Mouse (Mus musculus) heart, postnatal 14 days (tissue): ENCODE results near the gene Cx3cl1. TPM values are rescaled to one million over a fixed set of nuclear protein-coding genes. Genes with fewer than 3 reads are reported as not detected.

ENCODE experiments used
- DNase-seq, 2 experiments: peaks; one replicate each; pipeline ENCODE4 v3.0.0; 2021 to 2022
- intact Hi-C: fragments of 180-260 bp; cut with DNase I; formaldehyde crosslinking; loops from one replicate; pipeline ENCODE4 v1.15.1; 2025
- total RNA-seq, 2 experiments: library from RNA; stranded (reverse); gene quantifications; 2 replicates each; pipeline ENCODE4 v1.2.3; 2021

The Cx3cl1 gene
- total RNA-seq, 2 experiments from 2014 or later = 2.8 to 3.2 TPM

DNA sequence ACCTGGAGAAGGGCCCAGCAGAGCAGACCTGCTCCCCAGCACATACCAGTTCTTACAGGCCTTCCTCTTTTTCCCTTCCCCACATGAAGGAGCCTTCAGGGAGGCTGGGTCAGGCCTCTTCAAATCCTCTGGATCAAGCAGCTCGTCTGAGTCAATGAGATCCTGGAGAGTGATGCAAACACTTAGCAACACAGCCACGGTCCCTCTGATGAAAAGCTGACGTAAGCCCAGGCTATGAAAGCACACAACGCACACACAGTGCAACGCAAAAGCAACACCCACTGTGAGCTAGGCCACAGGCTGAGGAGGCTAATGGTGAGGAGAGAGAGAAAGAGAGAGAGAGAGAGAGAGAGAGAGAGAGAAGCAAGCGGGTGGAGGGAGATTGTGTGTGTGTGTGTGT, 53.4 kb downstream of the Cx3cl1 start:
- intact Hi-C loops = no loop called here
- DNase-seq = no peak

- intact Hi-C loops = no loop called here
- no peak for DNase-seq
These were observed 54.4 kb downstream of the Cx3cl1 start for GRCm38 (mm10) chr8:94826210-94826609.

DNA sequence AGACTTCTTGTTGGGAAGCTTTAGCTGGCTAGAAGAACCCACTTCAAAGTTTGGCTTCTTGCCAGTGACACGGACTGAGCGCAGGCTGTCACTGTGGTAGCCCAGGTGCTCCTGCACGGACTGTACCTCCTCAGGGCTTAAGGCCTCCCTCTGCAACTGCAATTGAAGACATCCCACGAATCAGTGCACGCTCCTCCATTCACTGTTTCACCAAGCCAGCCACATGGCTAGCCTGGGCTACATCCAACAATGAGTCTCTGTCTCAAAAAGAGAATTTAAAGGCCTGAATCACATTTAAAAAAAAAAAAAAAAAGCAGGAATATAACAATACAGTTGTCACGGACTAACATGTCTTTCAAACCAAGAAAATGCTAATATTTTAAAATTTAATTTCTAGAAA, 56.5 kb downstream of the Cx3cl1 start:
- intact Hi-C loops = no loop called here
- DNase-seq = no peak

Other genes with a start within 250 kb of the Cx3cl1 start
- gene Cpne2, start 239.0 kb upstream of the Cx3cl1 start, total RNA-seq = 1 to 10 TPM; 5.3 to 5.8 TPM
- gene Rspry1, start 170.1 kb upstream of the Cx3cl1 start, total RNA-seq = 10 to 100 TPM; 12.9 to 14.9 TPM
- gene Fam192a, start 170.0 kb upstream of the Cx3cl1 start, total RNA-seq = 10 to 100 TPM; 18.7 to 20.4 TPM
- gene Arl2bp, start 105.4 kb upstream of the Cx3cl1 start, total RNA-seq = 10 to 100 TPM; 90.8 to 90.9 TPM
- gene Pllp, start 75.7 kb upstream of the Cx3cl1 start, total RNA-seq = under 1 TPM; 0.61 to 0.86 TPM
- under 1 TPM in 1 of 2 experiments, not detected in 1; 0.90 TPM for gene Ccl22, start 26.4 kb upstream of the Cx3cl1 start, total RNA-seq
- not detected for gene Ccl17, start 38.4 kb downstream of the Cx3cl1 start, total RNA-seq
- 100 to 1,000 TPM; 400 to 427 TPM for gene Coq9, start 66.3 kb downstream of the Cx3cl1 start, total RNA-seq
- 10 to 100 TPM; 76.8 to 92.4 TPM for gene Ciapin1, start 66.3 kb downstream of the Cx3cl1 start, total RNA-seq
- gene Polr2c, start 85.4 kb downstream of the Cx3cl1 start, total RNA-seq = 10 to 100 TPM; 65.4 to 65.8 TPM
- 10 to 100 TPM; 23.3 to 26.5 TPM for gene Dok4, start 104.3 kb downstream of the Cx3cl1 start, total RNA-seq
- 10 to 100 TPM; 10.8 to 10.9 TPM for gene Ccdc102a, start 146.1 kb downstream of the Cx3cl1 start, total RNA-seq
- gene Adgrg5, start 151.7 kb downstream of the Cx3cl1 start, total RNA-seq = under 1 TPM; 0.22 to 0.50 TPM
- gene Adgrg1, start 202.7 kb downstream of the Cx3cl1 start, total RNA-seq = 10 to 100 TPM; 59.3 to 73.3 TPM
- 1 to 10 TPM; 1.5 TPM for gene Adgrg3, start 245.7 kb downstream of the Cx3cl1 start, total RNA-seq